Mouse (Mus musculus): ENCODE data around the gene Gm28035.
A peak's percentile ranks its signal among the peaks of the same experiment; 100 is the strongest.

DNA sequence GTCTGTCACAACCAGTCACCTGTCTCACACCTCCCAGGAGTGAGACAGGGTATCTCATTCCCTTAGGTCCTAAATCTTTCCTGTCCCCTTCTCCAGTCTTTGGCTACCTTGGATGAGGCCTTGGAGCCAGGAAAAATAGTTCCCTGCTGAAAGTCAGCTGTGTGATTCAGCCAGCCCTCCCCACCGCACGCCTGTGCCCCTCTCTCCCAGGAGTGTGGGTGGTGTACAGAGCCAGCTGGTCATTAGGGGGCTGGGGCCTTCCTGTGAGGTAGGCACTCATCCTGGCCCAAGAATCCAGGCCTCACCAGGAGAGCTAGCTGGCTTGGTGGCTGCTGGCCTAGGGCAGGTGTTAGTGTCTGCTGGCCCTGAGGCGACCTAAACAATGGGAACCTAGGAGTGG lies 12.2 kb downstream of the Gm28035 start:
- no peak for TF ChIP-seq USF1 (IDR thresholded peaks at IDR 0.05; ENCODE audit: low read depth)
- no peak for TF ChIP-seq REST (IDR thresholded peaks at IDR 0.05; ENCODE audit: insufficient read depth, insufficient read length)
- no peak for TF ChIP-seq E2F4 (IDR thresholded peaks at IDR 0.05; ENCODE audit: insufficient read depth)
- no peak for TF ChIP-seq POLR2A (IDR thresholded peaks at IDR 0.05; ENCODE audit: insufficient read length, low read depth)
- no peak for TF ChIP-seq TCF12 (IDR thresholded peaks at IDR 0.05; ENCODE audit: insufficient read depth, poor library complexity, severe bottlenecking)
- TF ChIP-seq MYOD1 (IDR thresholded peaks at IDR 0.05; ENCODE audit: control insufficient read depth in 1 of 3, insufficient read length in 2 of 3, low read depth in 2 of 3): peak in 1 of 3 experiments; percentile 82
- TF ChIP-seq MAX (IDR thresholded peaks at IDR 0.05; ENCODE audit: low read depth): no peak
- TF ChIP-seq SRF (IDR thresholded peaks at IDR 0.05; ENCODE audit: control insufficient read depth, insufficient read length, low read depth): no peak
- TF ChIP-seq POLR2AphosphoS2 (IDR thresholded peaks at IDR 0.05; ENCODE audit: insufficient read length, low read depth): no peak
- peak in 1 of 3 experiments; percentile 62 for TF ChIP-seq MYOG (IDR thresholded peaks at IDR 0.05; ENCODE audit: control insufficient read depth in 1 of 3, insufficient read depth in 1 of 3, insufficient read length in 2 of 3, low read depth in 2 of 3)
- no peak for TF ChIP-seq TCF3 (IDR thresholded peaks at IDR 0.05; ENCODE audit: insufficient read length, low read depth)
- TF ChIP-seq CEBPB (IDR thresholded peaks at IDR 0.05; ENCODE audit: insufficient read depth, poor library complexity, severe bottlenecking): no peak
